Mouse (Mus musculus): Measurements from ENCODE around the gene Arid5b.

DNA sequence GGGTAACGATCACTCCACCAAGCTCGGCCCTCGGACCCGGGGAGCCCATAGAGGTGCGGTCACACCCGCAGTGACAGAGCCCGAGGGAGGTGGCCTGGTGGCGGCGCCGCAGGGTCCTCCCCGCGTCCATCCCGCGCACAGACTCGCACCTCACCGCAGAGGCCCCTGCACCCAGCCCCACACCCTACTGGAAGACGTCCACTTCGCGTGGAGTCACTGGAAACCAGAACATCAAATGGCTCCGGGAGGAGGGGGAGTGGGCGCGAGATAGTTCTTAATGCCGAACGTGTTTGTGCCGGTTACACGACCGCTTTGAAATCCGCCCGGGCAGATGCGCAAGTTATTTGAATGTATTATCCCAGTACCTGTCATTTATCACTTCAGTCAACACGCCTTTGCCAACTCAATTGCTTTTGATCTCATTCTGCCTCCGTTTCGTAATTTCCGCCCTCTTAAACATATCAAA, 1.5 kb downstream of the Arid5b start:
- TF ChIP-seq POLR2A (IDR thresholded peaks at IDR 0.05; ENCODE audit: low read depth, low read length) (no peak), CTCF (IDR thresholded peaks at IDR 0.05; ENCODE audit: extremely low read depth, insufficient read depth, insufficient read length, insufficient replicate concordance) (no peak)
